Mouse (Mus musculus) brain, embryonic 14.5 days (tissue): ENCODE data around the gene Maml2. TPM values are rescaled to one million over a fixed set of nuclear protein-coding genes. Genes with fewer than 3 reads are reported as not detected.

ENCODE experiments used
- DNase-seq: peaks from one replicate; pipeline ENCODE4 v3.0.0-alpha.2; 2011; ENCODE audit warnings: low read depth
- CTCF ChIP-seq: fragments of 200-500 bp; IDR thresholded peaks from 2 replicates; pipeline ENCODE4 v1.5.1; 2012; ENCODE audit warnings: inconsistent platforms, mild to moderate bottlenecking, moderate library complexity, borderline replicate concordance; ENCODE audit not compliant: insufficient read depth, insufficient read length; ENCODE audit errors: extremely low read depth
- POLR2A ChIP-seq: fragments of 200-500 bp; IDR thresholded peaks from 2 replicates; pipeline ENCODE4 v1.6.1; 2012; ENCODE audit warnings: mild to moderate bottlenecking, inconsistent platforms, borderline replicate concordance; ENCODE audit not compliant: poor library complexity, insufficient read depth, insufficient read length, severe bottlenecking; ENCODE audit errors: extremely low read depth
- polyA plus RNA-seq: library from polyadenylated mRNA; depleted of rRNA; stranded (reverse); fragments of >200 nt; gene quantifications from 2 replicates; pipeline ENCODE4 v1.2.3, GENCODE M21; 2012

Gene Maml2
- polyA plus RNA-seq, 1 experiment, result 9.8 TPM

DNA sequence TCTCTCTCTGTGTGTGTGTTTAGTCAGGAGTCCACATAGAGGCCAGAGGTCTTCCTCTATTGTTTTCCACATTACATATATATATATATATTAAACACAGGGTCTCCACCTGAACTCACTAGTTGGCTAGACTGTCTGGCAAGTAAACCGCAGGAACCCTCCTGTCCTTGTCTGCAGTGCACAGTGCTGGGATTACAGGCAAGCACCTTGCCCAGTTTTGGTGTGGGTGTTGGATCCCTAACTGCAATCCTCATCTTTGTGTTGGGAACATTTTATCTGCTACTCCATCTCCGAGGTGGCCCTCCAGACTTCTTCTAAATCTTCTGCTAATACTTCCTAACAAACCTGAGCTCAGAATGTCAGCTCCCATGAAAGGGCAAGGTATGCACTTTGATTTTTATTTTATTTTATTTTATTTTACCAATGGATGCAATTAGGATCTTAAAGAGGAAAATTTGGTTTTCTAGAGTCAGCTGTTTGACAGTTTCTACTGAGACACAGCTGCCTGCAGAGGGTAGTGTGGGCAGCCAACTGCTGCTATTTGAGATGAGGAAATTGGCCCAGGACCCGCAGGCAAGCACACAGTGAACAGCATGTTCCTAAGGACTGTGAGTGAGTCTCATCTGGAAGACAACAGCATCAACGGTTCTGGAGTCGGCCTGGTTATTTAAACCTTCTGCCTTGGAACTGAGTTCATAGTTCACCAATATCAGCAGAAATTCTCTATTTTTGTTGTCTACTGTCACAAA is 213.0 kb downstream of the Maml2 start:
- no peak for DNase-seq
- TF ChIP-seq CTCF, result no peak
- no peak for TF ChIP-seq POLR2A

DNA sequence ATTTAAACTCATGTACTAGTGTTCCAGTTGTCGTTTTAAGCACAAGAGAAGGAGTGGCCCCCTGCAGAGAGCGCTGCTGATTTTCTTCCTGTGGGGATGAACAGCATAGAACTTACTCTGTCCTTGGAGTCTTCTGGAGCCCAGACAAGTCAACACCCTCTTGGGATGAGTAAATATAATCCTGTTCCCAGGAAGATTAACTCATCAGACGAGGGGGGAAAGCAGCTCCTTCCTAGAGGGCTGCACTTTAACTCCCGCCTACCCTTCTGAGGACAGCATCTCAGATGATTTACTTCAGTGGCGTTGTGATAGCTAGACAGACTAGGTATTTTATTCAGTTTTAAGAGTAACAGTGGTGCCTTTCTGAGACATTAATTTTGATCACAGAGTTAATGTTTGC is 215.4 kb downstream of the Maml2 start:
- no peak for DNase-seq
- TF ChIP-seq CTCF (no peak), POLR2A (no peak)

DNA sequence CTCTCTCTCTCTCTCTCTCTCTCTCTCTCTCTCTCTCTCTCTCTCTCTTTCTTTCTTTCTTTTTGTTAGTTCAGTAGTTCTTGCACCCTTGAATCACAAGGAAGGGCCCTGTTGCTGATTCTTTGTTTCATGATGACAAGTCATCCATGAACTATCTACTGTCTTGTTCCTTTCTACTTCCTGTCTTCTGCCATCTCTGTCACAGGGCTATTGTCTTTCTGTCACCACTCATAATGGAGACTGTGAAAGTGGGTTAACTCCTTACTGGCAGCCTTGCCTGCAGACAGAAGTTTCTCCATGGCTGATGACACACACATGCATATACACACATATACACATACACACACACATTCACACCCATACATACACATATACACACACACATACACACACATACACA is 216.7 kb downstream of the Maml2 start:
- TF ChIP-seq POLR2A (no peak), CTCF (no peak)
- no peak for DNase-seq

DNA sequence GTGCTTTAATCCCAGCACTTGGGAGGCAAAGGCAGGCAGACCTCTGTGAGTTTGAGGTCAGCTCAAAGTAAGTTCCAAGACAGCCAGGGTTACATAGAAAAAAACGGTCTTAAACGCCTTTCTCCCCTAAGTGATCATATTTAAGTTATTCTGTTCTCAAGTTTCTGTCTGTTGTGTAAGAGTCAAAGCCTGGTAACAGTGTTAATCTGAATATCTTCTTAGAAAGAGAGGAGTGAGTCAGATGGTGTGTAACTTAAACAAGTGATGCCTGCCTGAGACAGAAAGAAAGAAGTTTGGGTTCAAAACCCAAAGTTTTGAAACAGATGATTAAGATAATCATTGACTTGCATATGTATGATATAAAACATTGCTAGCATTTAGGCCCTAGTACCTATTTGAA is 218.2 kb downstream of the Maml2 start:
- no peak for TF ChIP-seq CTCF
- TF ChIP-seq POLR2A, result no peak
- no peak for DNase-seq

DNA sequence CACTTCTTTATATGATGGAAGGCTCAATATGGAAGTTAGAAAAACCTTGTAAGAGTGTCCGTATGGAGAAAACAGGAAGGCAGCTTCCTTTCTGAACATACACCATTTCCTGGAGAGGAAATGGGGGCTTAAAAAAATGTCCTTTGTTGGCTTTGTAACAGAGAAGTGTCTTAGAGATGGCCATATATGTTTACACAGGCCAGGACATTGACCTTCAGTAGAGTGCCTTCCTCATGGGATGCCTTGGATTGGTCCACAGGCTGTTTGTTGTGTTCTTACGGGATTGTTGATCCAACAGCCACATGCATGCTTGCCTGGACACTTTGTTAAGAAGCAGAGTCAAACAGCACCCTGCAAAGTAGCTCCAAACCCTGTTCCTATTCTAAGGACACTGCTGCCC is 220.3 kb downstream of the Maml2 start:
- TF ChIP-seq CTCF (no peak), POLR2A (no peak)
- no peak for DNase-seq

DNA sequence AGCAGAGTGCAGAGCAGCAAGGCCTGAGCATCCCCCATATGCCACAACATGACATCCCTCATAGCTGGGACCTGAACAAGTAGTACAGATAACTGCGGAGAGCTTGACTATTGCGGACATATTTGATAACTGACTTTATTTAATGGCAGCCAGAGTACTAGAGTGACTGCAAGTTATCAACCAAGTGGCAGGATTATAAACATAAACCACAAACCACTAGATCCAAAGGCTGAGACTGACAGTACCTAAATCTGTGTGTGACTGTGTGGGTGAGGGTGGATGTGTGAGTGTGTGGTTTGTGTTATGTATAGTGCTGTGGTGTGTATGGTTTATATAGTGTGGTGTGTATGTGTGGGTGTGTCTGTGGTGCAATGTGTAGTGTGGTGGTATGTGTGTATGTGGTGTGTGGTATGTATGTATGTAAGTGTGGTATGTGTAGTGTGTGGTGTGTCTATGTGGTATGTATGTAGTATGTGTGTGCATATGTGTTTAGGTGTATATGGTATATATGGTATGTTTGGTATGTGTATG is 220.7 kb downstream of the Maml2 start:
- TF ChIP-seq CTCF, result no peak
- no peak for TF ChIP-seq POLR2A
- DNase-seq, result no peak

DNA sequence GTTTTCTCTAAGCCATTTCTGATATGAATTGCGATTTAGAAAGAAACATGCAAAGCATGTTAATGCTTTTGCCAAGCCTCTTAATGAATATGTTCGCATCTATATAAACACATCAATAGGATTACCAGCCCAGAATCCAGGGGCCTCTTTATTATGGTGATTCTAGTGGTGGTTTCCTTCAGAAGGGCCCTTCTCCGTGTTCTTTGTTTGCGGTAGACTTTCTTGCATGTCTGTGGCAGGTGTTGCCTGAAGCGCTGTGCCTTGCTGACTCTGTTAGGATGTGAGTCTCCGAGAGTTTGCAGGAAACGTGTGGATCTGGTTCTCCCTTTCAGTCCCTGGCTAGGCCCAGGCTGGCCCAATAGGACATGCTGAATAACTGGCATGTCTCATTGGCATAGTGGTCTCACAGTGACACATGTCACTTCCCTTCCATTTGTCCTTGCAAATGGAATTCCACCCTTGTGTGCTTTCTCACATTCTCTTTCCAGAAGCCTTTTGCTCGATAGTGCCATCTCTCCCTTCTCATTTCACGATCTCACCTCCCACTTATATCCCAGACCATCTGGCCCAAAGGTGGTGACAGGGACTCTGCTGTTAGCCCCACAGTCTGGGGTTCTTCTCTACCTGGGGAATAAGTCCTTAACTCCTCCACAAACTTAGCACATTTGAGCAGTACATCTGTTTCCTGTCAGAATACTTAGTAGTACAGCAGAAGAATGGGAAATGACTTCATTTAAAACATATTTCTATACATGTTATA is 224.5 kb downstream of the Maml2 start:
- DNase-seq, result no peak
- TF ChIP-seq CTCF, result no peak

DNA sequence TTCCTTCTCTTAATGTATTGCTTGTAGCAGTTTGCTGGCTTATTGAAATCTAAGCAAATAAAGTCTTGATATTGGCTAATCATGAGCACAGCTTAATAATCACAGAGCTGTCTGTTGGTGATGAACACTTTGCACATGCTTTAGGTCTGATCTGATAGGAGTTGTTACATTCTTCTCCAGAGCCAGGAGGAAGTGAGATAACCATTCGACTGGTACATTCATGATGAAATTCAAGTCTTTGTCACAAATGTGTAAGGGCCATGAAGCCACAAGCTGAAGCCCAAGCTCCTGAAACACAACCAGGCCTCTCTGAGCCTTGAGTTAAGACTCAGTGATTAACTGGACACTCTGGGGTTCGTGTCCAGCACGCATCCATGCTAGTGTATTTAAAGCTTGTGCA is 225.3 kb downstream of the Maml2 start:
- DNase-seq, result no peak
- TF ChIP-seq POLR2A (no peak), CTCF (no peak)

DNA sequence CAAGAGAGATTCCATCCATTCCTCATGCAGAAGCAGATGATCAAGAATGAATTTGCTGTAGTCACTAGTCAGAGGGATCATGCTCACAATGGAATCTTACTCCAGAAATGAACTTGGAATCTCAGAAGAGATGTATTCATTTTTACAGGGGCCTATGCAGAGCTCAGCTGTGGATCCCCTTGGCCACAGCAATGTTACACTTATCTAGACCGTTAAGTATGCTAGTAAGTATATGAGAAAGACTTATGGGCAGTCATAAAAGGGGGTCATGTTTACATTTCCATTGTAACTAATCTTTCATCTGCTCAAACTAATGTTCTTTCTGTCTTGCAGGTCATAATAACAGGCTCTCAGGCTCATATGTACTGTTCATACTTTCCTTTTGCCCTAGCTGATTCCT is 227.3 kb downstream of the Maml2 start:
- no peak for TF ChIP-seq CTCF
- TF ChIP-seq POLR2A, result no peak
- DNase-seq, result no peak

DNA sequence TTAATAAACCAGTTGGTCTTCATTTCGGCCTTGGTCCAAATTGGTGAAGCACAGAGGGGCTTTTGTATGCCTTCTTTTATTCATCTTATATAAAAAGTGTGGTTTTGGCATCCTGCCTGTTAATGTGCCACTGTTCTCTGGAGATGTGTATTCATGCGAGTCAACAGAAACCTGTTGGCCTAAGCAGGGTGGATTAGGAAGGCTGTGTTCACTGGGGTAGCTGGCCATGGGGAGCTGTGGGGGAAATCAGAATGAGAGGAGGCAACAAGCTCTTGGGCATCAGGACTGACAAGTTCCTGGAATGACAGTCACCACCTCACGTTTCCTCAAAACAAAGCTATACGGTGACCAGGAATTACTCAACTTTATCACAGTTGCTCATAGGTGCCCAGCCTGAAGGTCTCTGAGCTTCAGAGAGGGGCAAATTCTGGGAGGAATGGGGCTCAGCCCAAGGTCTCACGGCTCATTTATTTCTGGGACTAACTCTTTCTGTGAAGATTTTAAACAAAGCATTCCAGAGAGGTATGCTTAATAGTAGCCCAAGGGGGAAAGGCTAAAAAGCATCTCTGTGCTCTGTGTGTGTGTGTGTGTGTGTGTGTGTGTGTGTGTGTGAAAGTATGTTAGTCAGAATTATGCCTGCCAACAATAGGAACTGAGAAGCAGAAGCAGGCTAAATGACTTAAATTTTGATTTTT is 228.0 kb downstream of the Maml2 start:
- TF ChIP-seq CTCF (no peak), POLR2A (no peak)
- peak; percentile 91 for DNase-seq

DNA sequence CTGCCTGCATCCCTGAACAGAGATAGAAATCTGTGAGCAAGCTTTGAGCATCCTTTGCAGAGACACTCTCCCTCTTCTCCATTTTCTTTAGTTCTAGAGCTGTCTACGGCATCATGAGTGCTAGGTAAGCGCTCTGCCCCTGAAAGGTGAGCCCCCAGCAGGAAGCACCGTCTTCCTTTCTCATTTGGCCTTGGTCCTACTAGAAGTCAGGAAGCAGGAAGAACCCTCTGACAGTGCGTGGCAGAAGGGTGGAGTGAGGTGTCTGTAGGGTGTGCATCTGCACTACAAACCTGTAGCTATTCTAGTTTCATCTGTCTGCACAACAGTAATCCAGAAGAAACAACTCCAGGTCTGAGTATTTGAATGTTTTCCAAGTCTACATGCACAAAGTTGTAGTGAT is 232.8 kb downstream of the Maml2 start:
- DNase-seq, result no peak
- no peak for TF ChIP-seq POLR2A
- no peak for TF ChIP-seq CTCF
